Mouse (Mus musculus): Measurements from ENCODE around the gene Ppargc1a.
A peak's percentile ranks its signal among the peaks of the same experiment; 100 is the strongest.

The Ppargc1a gene

GRCm38 (mm10) chr5:51412303-51413117 lies 155.0 kb downstream of the Ppargc1a start:
- peak in 1 of 2 experiments; percentile 30 for DNase-seq (ENCODE audit: low spot score in 2 of 2)

DNA sequence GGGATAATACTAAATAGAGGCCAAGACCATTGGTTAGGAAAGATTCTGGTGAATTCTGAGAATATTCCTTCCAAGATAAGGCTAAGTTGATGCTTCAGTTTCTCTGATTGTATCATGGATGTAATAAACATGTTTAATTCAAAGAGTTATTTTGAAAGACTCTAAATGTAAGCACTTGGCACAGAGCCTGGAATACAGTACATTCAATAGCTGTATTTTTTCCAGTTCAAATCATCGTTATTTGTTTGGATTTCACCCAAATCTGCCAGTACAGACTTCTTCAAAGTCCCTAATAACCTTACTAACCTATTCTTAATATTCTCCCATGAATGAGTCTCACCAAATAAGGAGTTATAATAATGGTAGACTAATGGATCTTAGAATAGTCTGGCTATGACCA lies 157.5 kb downstream of the Ppargc1a start:
- DNase-seq (ENCODE audit: low spot score in 2 of 2), result no peak

DNA sequence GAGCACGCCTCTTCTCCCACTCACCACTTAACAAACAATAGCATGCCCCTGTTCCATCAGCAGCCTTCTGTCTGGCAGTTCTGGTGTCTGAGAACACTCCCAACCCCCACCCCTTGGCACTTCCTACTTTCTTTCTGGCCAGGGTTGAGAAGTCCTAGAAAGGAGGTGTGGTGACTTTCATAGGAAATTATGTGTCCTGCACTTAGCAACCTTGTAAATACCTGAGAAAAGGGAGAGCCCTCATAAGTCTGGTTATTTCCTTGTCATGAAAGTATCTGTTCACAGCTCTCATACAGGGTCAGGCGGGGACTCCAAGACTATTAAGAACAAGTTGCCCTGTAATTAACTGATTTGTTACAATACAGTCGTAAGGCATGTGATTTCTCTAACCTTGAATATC lies 161.1 kb downstream of the Ppargc1a start:
- no peak for DNase-seq (ENCODE audit: low spot score in 2 of 2)
